Mouse (Mus musculus): ENCODE results near the gene Dzip1. TPM values are rescaled to one million over a fixed set of nuclear protein-coding genes. Genes with fewer than 3 reads are reported as not detected.

Dzip1 gene
- total and polyA plus RNA-seq, 3 experiments = 0.16 to 0.83 (median 0.51) TPM

GRCm38 (mm10) chr14:118932956-118933355 is 7.7 kb upstream of the Dzip1 start:
- H3K27ac ChIP-seq (ENCODE audit: insufficient read depth, low read depth) = no peak overlapping the region
- in situ Hi-C loops (cut with MboI; ENCODE audit: low pct_ligation_motif_present, low pct_unique_long_range_greater_than_20kb, low sequenced_read_pairs) = no loop called here

GRCm38 (mm10) chr14:118931181-118931580 is 5.9 kb upstream of the Dzip1 start:
- no peak for DNase-seq (ENCODE audit: extremely low read depth)
- Histone ChIP-seq H3K4me1 (ENCODE audit: control insufficient read depth in 1 of 2, insufficient read depth in 2 of 2) (peaks cover 16% of the 10 kb centered on the region in 2 experiments), H3K27ac (ENCODE audit: insufficient read depth, low read depth) (no peak overlapping the region), H3K9me3 (replicated peaks; ENCODE audit: low read length) (no peaks in the 10 kb centered on the region), H3K9ac (ENCODE audit: insufficient read depth, low read depth) (no peak overlapping the region), H3K36me3 (replicated peaks in 1 of 2; ENCODE audit: control insufficient read depth in 1 of 2, insufficient read depth in 1 of 2, low read length in 1 of 2) (no peaks in the 10 kb centered on the region), H3K4me2 (ENCODE audit: insufficient read depth, low read depth, poor library complexity, severe bottlenecking) (no peak overlapping the region), H3K4me3 (replicated peaks in 1 of 3; ENCODE audit: low read depth in 2 of 3, low read length in 2 of 3, poor library complexity in 1 of 3) (no peak overlapping the region), H3K27me3 (replicated peaks) (no peaks in the 10 kb centered on the region), H3K79me2 (replicated peaks; ENCODE audit: control insufficient read depth, extremely low read depth, insufficient read depth, poor library complexity, severe bottlenecking) (no peaks in the 10 kb centered on the region)
- in situ Hi-C loops (cut with MboI; ENCODE audit: low pct_ligation_motif_present, low pct_unique_long_range_greater_than_20kb, low sequenced_read_pairs) (no loop called here), dilution Hi-C loops (cut with MboI; ENCODE audit: extremely low pct_ligation_motif_present, extremely low pct_unique_long_range_greater_than_20kb, low sequenced_read_pairs) (no loop called here)
- TF ChIP-seq JUN (IDR thresholded peaks at IDR 0.05; ENCODE audit: insufficient read depth, low read depth, low read length) (no peak), ETS1 (conservative IDR thresholded peaks at IDR 0.05; ENCODE audit: low read depth, low read length) (no peak), IRF4 (IDR thresholded peaks at IDR 0.05; ENCODE audit: low read depth, low read length) (no peak), NELFE (IDR thresholded peaks at IDR 0.05; ENCODE audit: low read depth, low read length) (no peak), ELF1 (IDR thresholded peaks at IDR 0.05; ENCODE audit: low read depth, low read length) (no peak), MAZ (IDR thresholded peaks at IDR 0.05; ENCODE audit: low read depth, low read length) (no peak), MAX (IDR thresholded peaks at IDR 0.05; ENCODE audit: low read length) (no peak), RCOR1 (conservative IDR thresholded peaks at IDR 0.05; ENCODE audit: low read depth, low read length) (no peak), BHLHE40 (IDR thresholded peaks at IDR 0.05; ENCODE audit: low read depth, low read length) (no peak), USF1 (IDR thresholded peaks at IDR 0.05; ENCODE audit: low read depth, low read length) (no peak), HCFC1 (IDR thresholded peaks at IDR 0.05; ENCODE audit: low read depth, low read length) (no peak)

More at GRCm38 (mm10) chr14:118932956-118933355, 7.7 kb upstream of the Dzip1 start:
- TF ChIP-seq CHD1 (IDR thresholded peaks at IDR 0.05; ENCODE audit: low read depth, low read length) = no peak
- no peak for TF ChIP-seq MYC (IDR thresholded peaks at IDR 0.05; ENCODE audit: low read depth, low read length)
- no peak for TF ChIP-seq E2F4 (IDR thresholded peaks at IDR 0.05; ENCODE audit: insufficient replicate concordance, low read depth, low read length)
- no peak for TF ChIP-seq ZNF384 (IDR thresholded peaks at IDR 0.05; ENCODE audit: low read depth, low read length)
- dilution Hi-C loops (cut with MboI; ENCODE audit: extremely low pct_ligation_motif_present, extremely low pct_unique_long_range_greater_than_20kb, low sequenced_read_pairs) = no loop called here
- no peak overlapping the region for H3K9ac ChIP-seq (ENCODE audit: insufficient read depth, low read depth)
- no peaks in the 10 kb centered on the region for H3K27me3 ChIP-seq (replicated peaks)
- DNase-seq (ENCODE audit: extremely low read depth) = no peak
- H3K4me3 ChIP-seq (replicated peaks in 1 of 3; ENCODE audit: low read depth in 2 of 3, low read length in 2 of 3, poor library complexity in 1 of 3) = no peak overlapping the region
- H3K9me3 ChIP-seq (replicated peaks; ENCODE audit: low read length) = no peaks in the 10 kb centered on the region
- no peak overlapping the region for H3K4me2 ChIP-seq (ENCODE audit: insufficient read depth, low read depth, poor library complexity, severe bottlenecking)
- 0 out of 2 replicates have a peak, but pooled peaks cover under 1% of the 10 kb centered on the region for H3K79me2 ChIP-seq (replicated peaks; ENCODE audit: control insufficient read depth, extremely low read depth, insufficient read depth, poor library complexity, severe bottlenecking)
- no peaks in the 10 kb centered on the region for H3K36me3 ChIP-seq (replicated peaks in 1 of 2; ENCODE audit: control insufficient read depth in 1 of 2, insufficient read depth in 1 of 2, low read length in 1 of 2)
- peaks cover 16 to 26% of the 10 kb centered on the region in 2 experiments for H3K4me1 ChIP-seq (ENCODE audit: control insufficient read depth in 1 of 2, insufficient read depth in 2 of 2)

Measured in CH12.LX (cell line).